Mouse (Mus musculus) urinary bladder, postnatal 14 days (tissue): Measurements from ENCODE around the gene D1Ertd622e.

Experiments used
- DNase-seq: peaks from one replicate; pipeline ENCODE4 v3.0.0; 2021; ENCODE audit warnings: low spot score

The D1Ertd622e gene

DNA sequence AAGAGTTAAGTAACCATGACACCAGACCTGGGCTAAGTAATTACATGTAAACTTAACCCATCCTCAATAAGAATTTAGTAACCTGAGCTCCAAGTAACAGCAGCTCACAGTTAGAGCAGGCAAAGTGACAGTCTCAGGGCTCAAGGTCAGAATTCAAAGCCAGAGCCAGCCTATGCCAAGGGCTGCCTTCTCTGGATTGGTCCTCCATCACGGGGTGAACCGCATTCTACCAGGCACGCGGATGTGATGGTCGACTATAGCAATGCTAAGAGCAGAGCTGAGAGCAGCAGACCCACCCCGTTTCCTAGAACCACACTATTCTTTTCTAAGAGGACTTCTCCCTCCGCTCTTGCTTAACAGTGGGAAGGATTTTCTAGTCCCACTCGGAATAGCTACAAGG is 27.8 kb downstream of the D1Ertd622e start:
- DNase-seq: no peak

DNA sequence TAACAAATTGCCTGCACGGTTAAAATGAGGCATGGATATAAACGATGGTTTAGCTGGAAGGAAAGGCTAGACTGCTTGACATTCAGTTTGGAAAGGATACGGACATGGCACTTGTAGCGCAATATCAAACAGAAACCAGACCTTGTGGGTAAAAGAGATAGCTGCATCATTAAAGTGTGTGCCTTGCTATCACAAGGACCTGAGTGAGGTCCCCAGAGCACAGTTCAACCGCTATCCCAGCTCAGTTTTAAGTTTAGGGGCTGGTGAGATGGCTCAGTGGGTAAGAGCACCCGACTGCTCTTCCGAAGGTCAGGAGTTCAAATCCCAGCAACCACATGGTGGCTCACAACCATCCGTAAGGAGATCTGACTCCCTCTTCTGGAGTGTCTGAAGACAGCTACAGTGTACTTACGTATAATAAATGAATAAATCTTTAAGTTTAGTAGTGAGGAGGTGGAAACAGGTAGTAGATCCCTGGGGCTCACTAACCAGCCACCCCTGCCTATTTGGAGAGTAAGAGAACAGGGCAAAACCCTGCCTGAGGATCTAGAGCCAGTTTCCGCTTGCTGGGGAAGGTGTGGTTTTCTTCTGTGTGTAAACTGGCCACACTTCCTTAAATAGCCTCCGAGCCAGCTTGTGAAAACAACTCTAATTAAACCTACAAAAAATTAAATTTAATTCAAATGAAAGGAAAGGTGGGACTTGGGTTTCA is 29.2 kb downstream of the D1Ertd622e start:
- no peak for DNase-seq

DNA sequence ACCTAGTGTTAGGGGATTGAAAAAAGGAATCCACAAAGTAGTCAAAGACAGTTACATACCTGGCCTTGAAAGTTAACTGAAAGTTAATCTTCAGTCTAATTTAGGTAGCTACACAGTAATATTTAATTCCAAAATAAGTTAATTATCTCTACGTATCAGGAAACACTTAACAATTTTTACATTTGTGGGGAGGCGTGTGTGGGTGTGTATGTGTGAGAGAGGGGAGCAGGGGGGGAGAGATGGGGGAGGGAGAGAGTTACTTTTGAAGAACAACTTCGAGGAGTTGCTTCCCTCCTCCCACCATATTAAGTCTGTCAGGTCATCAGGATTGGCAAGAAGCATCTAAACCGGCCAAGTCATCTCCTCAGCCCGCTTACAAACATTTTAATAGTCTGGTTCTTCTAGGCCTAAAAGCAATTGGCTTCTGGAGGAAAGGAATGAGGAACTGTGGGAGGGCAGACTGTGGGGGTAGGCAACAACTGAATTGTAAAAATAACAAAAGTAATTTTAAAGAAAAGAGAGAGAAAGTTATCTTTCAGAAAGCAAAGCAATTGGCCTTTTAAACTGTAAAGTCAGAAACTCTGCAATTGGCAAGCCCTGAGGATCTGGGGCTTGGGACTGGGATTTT is 29.9 kb downstream of the D1Ertd622e start:
- no peak for DNase-seq

GRCm38 (mm10) chr1:97630146-97630545 is 31.7 kb downstream of the D1Ertd622e start:
- no peak for DNase-seq

DNA sequence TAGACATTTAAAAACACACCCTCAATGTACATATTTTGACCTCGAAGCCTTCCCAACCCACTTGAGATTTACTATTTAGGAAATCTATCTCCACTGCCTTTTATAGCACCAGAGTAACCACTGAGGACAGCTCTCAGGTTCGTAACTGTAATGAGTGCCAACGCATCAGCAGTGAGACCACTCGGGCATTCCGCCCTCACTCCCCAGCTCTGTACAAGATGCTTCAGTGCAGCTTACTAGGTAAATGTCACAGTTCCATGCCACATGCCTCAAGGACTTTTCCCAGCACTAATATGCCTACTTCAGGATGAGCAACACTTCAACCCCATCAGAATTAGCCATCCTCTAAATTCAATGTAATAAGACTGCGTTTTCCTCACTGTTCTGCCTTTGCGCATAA is 33.0 kb downstream of the D1Ertd622e start:
- no peak for DNase-seq

DNA sequence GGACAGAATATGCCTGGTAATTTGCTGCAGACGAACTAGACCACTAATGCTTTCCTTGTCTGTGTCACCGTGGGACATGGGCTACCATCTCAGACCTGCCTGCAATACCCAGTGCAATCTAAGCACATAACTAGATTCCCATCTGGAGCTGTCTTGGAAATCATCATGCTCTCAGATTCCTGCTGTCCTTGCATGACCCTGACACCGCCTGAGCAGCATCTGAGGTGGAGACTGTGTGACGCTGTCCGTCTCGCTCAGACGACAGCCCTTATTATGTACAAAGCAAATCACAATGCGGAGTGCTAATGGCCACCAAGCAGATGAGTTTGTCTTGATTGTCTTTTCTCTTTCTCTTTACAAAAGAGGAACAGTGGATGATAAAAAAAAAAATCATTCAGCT is 33.9 kb downstream of the D1Ertd622e start:
- DNase-seq: no peak

DNA sequence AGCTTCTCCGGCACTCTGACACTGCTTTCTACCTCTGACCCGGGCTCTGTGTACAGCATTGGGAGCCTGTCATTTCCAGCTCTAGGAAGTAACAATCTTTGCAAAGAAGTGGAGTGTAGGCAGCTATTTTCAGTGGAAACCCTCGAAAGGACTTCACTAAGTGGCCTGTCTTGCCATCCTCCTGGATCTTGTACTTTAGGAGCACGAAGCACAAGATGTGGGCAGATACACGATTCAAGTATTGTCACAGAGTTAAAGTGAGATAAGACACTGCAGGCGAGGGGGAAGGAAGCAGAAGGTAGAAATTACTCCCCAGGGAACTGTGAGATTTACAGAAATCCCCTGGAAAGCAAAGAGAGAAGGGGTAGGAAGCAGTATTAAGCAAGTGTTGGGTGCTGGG is 36.4 kb downstream of the D1Ertd622e start:
- no peak for DNase-seq

DNA sequence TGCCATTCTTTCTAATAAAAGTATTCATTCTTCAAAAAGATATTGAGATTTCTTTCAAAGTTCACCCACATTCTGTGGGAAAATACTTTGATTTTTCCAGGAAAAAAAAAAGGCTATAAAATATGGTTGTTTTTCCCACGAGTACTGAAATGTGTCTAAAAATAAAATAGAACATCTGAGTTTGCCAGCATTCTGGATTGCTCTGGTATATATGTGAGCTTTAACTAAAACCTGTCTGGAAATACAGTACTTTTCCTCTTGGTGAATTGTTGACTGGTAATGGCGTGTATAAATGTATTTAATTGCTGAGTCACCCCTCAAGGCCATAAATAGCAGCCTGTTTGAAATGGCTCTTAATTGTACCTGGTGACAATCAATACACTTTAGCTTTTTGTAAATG is 37.5 kb downstream of the D1Ertd622e start:
- no peak for DNase-seq

DNA sequence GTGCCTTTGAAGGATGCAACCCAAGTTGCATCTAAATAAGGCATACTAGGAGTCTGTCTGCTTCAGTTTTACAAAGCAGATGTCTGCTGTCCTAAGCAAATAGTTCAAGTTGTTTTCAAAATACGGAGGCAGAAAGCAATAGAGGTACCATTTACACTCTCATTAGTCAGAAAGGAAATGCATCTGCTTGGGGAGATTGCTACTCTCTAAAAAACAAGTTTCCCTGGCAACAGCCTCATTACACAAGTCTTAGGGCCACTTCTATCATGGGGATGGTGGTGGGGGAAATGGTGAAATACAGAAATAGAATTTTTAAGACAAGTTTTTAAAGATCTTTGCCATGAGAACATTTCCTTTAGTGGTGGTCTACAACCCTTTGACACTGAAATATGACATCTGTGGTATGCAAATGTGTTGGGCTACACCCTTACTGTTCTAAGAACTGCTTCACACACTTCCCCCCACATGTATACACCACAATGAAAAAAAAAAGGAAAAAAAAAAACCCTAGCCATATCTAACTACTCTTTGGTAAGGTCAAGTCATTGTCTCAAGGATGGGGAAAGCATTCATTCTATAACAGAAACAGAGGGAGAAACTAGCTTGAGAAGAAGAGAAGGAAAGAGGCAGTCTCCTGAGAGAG is 38.5 kb downstream of the D1Ertd622e start:
- no peak for DNase-seq

GRCm38 (mm10) chr1:97622574-97623208 is 39.2 kb downstream of the D1Ertd622e start:
- no peak for DNase-seq

DNA sequence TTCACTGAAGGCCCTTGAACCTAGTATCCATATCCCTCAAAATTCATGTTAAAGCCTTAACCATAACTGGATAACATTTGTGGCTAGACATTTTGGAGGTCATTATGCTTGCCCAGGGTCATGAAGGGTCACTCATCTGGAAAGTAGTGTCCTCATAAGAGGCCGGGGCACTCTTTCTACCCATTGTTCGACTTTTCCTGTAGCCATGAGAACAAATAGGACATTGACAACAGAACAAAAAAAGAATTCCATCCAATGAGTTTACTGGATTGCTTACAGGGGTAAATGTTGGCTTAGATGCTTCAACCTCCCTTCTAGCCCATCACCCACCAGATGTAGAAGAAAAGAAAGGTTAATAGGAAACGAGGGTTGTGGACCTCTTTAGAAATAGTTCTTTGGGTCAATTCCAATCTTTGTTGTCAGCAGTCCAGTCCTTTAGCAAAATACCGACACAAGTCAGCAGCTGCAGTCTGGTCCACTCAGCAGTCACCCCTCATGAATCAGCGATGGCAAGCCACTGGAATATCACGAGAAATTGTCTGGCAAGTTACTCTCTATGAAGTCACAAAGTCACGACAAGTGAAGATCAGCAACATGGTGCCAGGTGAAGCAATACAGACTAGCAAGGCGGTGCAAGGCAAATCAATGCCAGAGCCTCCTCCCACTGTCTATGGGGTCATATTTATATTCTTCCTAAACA is 42.1 kb downstream of the D1Ertd622e start:
- DNase-seq: no peak

DNA sequence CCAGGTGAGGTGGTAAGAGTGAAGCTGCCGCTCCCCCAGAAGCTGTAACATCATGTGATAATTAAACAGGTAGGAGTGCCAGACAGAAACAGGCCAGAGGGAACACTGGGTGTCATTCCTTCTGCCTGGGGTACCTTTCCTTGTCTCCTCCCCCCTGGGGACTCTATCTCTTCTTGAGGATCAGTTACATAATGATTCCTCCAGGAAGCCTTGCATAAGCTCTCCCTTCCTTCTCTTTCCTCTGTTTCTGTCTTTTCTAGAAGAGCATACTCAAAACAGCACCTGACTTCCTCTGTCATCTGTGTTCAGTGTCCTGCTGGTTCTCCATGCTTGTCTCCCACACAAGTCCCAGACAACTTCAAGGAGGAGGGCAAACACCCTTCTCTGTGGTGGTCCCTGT is 46.3 kb downstream of the D1Ertd622e start:
- DNase-seq: no peak

GRCm38 (mm10) chr1:97614531-97615462 is 47.1 kb downstream of the D1Ertd622e start:
- DNase-seq: no peak

GRCm38 (mm10) chr1:97611747-97612146 is 50.1 kb downstream of the D1Ertd622e start:
- no peak for DNase-seq

DNA sequence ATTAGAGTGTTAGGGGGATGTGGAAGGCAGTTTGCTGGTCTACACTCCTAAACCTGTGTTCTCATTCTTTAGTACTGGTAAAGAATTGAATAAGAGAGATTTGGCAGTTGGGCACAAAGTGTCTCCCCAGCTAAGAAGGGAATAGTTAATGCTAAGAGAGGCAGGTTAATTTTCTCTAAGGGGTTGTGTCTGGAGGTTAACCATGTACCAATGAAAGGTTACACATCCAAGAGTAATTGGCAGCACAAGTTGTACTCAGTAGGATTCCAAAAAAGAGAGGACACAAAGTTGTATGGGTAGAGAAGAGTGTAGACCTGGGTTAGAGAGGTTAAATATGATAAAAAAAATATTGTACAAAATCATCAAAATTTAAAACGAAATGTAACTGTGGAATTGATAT is 58.5 kb downstream of the D1Ertd622e start:
- no peak for DNase-seq

DNA sequence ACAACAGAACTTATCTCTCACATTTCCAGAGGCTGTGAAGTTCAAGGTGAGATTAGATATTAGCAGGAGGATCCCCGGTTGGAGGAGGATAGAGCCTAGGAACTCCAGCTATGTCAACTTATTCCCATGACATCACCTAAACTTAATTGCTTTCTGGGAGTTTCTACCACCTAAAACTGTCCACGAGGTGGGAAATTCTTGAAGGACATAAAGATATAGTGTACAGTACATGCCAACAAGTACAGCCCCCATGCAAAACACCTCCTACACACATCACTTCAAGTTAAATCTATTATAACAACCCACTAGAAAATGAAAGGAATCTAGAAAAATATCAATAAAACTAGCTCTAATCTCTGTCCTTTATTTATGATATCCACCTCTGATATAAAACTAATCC is 61.5 kb downstream of the D1Ertd622e start:
- no peak for DNase-seq

DNA sequence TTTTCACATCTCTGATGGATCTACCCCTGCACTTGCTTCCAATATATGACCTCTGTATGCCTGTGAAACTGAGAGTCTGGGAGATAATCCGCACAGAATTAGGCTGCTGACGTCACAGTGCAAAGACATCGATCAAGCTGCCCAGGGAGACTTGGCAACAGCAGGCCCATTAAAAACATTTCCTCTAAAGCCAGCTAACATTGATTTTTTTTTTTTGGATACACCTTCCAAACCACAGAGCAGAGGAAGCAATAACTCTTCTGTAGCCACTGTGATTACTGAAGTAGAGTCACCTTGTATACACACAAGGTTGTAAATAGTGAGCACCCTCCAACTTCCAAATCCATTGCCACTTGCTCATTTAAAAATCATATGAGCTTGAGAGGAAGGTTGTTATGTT is 62.8 kb downstream of the D1Ertd622e start:
- no peak for DNase-seq

GRCm38 (mm10) chr1:97588561-97588960 is 73.3 kb downstream of the D1Ertd622e start:
- DNase-seq: no peak

GRCm38 (mm10) chr1:97585106-97585505 is 76.8 kb downstream of the D1Ertd622e start:
- DNase-seq: no peak

DNA sequence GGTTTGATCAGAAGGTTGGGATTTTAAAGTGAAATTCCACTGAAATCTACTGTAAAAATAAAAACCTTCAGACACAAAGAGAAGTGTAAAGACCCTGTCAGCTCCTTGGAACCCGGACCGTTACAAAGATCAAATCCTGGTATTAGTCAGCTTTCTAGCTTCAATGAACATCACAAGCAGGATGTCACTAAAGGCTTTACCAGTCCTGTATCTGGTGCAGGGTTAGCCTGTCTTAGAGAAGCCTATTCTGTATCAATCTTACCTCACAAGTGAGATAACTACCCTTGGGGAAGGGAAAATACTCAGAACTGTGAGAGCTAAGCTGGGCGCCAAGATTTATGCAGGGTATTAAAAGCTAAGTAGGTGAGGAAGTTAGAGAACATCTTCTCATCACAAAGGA is 77.7 kb downstream of the D1Ertd622e start:
- no peak for DNase-seq

GRCm38 (mm10) chr1:97583085-97583484 is 78.8 kb downstream of the D1Ertd622e start:
- DNase-seq: no peak
